Mouse (Mus musculus): ENCODE measurements at regions not wholly inside any gene's neighbourhood (a gene's known extent, or its start where the extent isn't known, plus 50 kb on each side); places are given as distances from the start of the nearest gene placed in this dataset.

DNA sequence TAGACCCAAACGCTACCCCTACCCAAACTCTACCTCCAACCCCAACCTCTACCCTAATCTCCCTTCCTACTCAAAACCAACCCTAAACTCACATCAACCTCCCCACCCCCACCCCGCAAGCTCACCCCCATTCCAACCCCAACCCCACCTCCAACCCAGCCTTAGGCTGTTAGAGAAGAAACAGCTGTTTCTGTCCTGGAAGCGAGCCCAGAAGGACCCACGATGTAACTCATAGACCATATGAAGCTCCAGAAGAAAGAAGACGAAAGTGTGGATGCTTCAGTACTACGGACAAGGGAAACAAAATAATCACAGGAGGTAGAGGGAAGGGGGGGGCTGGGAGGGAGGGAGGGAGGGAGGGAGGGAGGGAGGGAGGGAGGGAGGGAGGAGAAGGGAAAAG, 58.4 kb downstream of the Sox11 start:
- no peak for DNase-seq (ENCODE audit: low spot score)

- DNase-seq (ENCODE audit: low spot score), result no peak
Measured at GRCm38 (mm10) chr12:27261965-27262364, 80.4 kb downstream of the Sox11 start.

DNA sequence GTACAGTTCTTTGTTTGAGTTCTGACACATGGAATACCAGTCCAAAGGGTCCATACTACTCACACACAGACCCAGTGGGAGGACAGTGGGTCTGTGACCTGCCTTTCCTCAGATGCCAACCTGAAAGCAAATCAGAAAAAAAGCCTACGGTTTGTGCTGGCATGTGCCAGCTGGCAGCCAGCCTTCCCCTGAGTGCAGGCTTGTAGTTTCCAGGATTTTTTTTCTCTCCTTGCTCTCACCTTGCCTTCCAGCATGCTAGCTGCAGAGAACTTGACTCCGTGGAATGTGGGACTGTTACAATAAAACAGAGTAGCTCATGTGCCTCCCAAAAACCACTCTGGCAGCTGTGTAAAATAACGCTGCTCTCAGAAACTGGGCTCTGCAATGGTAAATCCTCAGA, 88.2 kb downstream of the Sox11 start:
- DNase-seq (ENCODE audit: low spot score), result no peak

DNA sequence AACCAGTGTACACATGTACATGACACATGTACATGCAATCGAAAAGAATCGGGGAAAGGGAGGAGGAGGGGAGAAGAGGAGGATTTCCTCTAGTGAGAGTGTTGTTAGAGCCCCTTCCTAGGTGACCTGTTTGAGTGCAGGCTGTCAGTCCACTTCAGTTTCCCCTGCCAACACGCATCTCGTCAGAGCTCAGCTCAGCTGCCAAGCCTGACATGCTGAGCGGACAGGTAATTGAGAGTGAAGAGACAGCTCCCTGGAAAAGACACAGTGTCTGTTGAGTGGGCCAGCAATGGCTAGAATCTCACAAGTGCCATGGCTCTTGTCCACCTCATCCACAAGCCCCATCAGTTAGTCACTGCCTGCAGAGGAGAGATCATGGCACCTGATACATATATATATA, 90.9 kb downstream of the Sox11 start:
- no peak for DNase-seq (ENCODE audit: low spot score)

- DNase-seq (ENCODE audit: low spot score), result no peak
Measured at GRCm38 (mm10) chr12:27248545-27248855, 93.9 kb downstream of the Sox11 start.

- no peak for DNase-seq (ENCODE audit: low spot score)
Measured at GRCm38 (mm10) chr12:27247756-27248544, 94.4 kb downstream of the Sox11 start.

- DNase-seq (ENCODE audit: low spot score), result no peak
Measured at GRCm38 (mm10) chr12:27235748-27236147, 106.6 kb downstream of the Sox11 start.

DNA sequence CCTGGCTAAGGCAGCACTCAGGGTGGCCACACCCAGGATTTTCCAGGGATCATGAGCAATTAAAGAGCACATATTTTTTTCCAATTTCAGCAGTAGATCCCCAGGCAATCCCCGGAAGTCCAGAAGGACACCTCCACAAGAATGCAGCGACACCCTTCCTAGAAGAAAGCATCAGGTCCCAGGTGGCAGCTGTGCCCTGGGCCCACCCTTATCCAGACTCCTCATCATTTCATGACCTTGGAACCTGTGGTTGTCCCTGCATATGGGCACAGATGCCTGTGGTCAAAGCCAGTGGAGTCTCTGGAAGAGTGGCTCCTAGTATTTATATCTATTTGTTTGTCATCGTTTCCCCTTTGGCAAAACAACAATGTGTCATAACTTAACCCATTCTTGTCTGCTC, 120.8 kb downstream of the Sox11 start:
- DNase-seq (ENCODE audit: low spot score), result no peak

DNA sequence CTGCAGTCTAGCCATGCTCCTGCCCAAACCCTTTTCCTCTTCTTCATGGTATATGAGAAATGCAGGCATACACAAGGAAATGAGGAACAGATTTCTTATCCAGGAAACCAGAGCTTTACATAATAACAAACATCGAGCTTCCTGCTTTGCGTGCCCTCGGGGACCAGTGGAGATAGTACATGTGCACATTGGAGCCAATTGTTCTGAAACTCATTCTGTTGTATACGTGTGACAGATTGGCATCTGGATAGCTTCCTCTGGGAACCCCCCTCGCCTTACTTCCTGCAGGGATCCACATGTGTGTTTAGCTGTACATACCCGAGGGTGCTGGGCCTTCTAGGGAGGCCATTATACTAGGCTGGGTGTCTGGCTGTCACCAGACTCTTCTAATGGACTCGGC, 141.2 kb downstream of the Sox11 start:
- no peak for DNase-seq (ENCODE audit: low spot score)

GRCm38 (mm10) chr12:27194001-27194400, 148.4 kb downstream of the Sox11 start:
- DNase-seq (ENCODE audit: low spot score), result no peak

DNA sequence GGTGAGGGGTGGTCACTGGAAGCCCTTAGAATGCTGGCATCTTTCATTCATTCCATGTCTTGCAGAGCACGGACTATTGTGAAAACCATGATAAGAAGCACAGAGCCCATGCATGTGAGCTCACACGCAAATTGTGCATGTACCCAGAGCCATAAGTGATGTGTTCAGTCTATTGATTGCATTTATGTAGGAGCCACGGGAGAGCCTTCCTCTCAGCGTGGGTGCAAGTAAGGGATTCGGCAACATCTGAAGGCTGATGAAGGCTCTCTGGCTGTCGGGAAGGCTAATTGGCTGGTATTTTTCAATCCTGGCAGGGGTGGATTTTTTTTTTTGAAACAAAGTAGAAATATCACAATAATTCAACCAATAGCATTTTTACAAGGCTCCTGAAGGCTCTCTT, 150.5 kb downstream of the Sox11 start:
- DNase-seq (ENCODE audit: low spot score), result no peak

DNA sequence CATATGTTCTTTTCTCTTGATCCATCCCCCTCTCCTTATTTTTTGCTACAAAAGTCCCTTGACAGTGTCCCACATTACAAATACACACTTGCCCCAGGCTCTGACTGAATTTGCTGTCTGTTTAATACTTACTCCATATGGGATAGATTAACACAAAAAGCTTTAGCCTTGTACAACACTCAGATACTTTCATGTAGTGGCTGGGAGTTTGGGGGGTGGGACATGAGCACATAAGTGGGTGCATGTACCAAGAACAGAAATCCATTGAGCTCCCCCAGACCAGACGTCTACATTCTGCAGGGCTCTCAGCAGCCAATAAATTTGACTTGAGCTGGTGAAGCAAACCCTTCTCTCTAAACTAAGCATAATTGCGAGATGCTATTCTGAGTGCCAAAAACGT, 154.9 kb downstream of the Sox11 start:
- no peak for DNase-seq (ENCODE audit: low spot score)

- peak; percentile 57 for DNase-seq (ENCODE audit: low spot score)
Measured at GRCm38 (mm10) chr12:27182397-27183375, 159.7 kb downstream of the Sox11 start.

- no peak for DNase-seq (ENCODE audit: low spot score)
Measured at GRCm38 (mm10) chr12:27173561-27173960, 168.8 kb downstream of the Sox11 start.

DNA sequence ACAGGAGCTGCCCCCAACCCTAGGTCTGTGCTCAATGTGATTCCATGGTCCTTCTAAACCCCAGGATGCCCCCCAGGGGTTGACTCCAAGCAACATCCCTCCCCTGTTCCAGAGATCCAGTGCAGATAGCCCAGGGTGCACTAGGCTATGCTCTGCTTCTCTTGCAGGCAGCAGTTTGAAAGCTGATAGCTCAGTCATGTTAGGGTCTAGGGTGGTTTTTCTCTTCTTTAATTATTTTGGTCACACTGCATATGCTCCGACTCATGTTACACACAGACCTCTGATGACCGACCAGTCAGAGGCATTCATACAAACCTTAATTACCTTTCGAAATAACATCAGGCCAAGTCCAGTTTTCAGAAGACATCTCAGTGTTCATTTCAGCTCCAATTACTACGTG, 169.2 kb downstream of the Sox11 start:
- no peak for DNase-seq (ENCODE audit: low spot score)

DNA sequence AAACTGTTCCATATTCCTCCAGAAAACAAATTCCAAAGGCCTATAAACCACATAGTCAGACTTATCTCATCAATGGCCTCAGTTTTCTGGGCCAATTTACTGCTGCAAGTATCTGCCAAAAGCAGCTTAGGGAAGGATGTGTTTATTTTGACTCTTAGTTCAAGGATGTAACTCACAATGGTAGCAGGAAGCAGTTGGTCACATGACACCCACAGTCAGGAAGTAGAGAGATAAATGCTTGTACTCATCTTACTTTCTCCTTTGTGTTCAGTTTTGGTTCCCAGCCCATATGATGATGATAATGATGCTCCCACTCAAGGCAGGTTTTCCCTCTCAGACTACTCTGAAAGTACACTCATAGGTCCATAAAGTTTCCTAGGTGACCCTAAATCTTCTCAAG, 170.8 kb downstream of the Sox11 start:
- no peak for DNase-seq (ENCODE audit: low spot score)

- no peak for DNase-seq (ENCODE audit: low spot score)
Measured at GRCm38 (mm10) chr12:27164920-27165504, 177.4 kb downstream of the Sox11 start.

- DNase-seq (ENCODE audit: low spot score), result no peak
Measured at GRCm38 (mm10) chr12:27160063-27160686, 182.2 kb downstream of the Sox11 start.

GRCm38 (mm10) chr12:27159416-27160062, 182.8 kb downstream of the Sox11 start:
- DNase-seq (ENCODE audit: low spot score), result no peak

- no peak for DNase-seq (ENCODE audit: low spot score)
Measured at GRCm38 (mm10) chr12:27150871-27151853, 191.2 kb downstream of the Sox11 start.

DNA sequence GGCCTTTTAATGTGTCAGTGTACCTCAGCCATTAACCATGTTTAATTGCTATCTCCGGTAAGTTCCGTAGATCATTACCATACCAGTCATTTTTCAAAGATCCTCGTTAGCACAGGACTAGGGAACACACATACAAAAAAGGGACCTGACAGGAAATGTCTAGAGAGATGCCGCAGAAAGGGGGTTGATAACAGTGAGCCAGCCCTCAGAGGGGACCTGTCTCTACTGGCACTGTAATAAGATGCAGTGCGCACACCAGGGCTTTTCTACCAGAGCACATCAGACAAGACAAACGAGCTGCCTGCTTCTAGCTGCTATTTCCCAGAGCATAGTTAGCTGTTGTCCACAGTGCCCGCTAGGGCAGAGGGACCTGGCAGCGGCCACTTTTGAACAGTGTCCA, 199.1 kb downstream of the Sox11 start:
- no peak for DNase-seq (ENCODE audit: low spot score)
